Mouse (Mus musculus): ENCODE data around the gene Adck2. TPM values are rescaled to one million over a fixed set of nuclear protein-coding genes. Genes with fewer than 3 reads are reported as not detected.

Gene Adck2
- polyA plus RNA-seq (2014; fragmentation: Nextera tagmentation; extraction: Ambion mirVana) = 14.9 and 18.6 TPM in 2 replicates

GRCm38 (mm10) chr6:39573791-39574554, at the start of gene Adck2:
Gene Adck2 (plus strand): TSS chr6:39573873.
- Histone ChIP-seq H3K4me1 (ENCODE audit: control insufficient read depth, insufficient read depth, low read length) (peaks cover 12% of the 10 kb centered on the region), H3K9me3 (replicated peaks; ENCODE audit: control insufficient read depth, low read length) (no peaks in the 10 kb centered on the region), H3K27ac (ENCODE audit: low read depth, low read length) (peak within 1 kb of the TSS; percentile 93), H3K4me3 (ENCODE audit: low read depth, low read length) (peak within 1 kb of the TSS; percentile 83), H3K27me3 (ENCODE audit: control insufficient read depth, insufficient read depth, low read length) (no peaks in the 10 kb centered on the region), H3K4me2 (peak within 1 kb of the TSS; percentile 79), H3K9ac (ENCODE audit: low read depth, low read length) (peak within 1 kb of the TSS; percentile 87), H3K36me3 (ENCODE audit: control insufficient read depth, insufficient read depth, low read length) (no peaks in the 10 kb centered on the region)
- peak; percentile 92 for ATAC-seq (replicated peaks; ENCODE audit: insufficient number of reproducible peaks, low FRiP score, low TSS enrichment)
- WGBS (ENCODE audit: insufficient replicate concordance) = under 1% methylated on average over 49 of the region's 49 CpGs

GRCm38 (mm10) chr6:39526797-39527196, 46.9 kb upstream of the Adck2 start:
- H3K27me3 ChIP-seq (ENCODE audit: control insufficient read depth, insufficient read depth, low read length) = no peaks in the 10 kb centered on the region
- no peak overlapping the region for H3K9ac ChIP-seq (ENCODE audit: low read depth, low read length)
- ATAC-seq (replicated peaks; ENCODE audit: insufficient number of reproducible peaks, low FRiP score, low TSS enrichment) = no peak
- no peaks in the 10 kb centered on the region for H3K9me3 ChIP-seq (replicated peaks; ENCODE audit: control insufficient read depth, low read length)
- peaks cover 2% of the 10 kb centered on the region for H3K36me3 ChIP-seq (ENCODE audit: control insufficient read depth, insufficient read depth, low read length)
- WGBS (ENCODE audit: insufficient replicate concordance) = 53% methylated on average over 8 of the region's 10 CpGs
- peaks cover 16% of the 10 kb centered on the region for H3K4me1 ChIP-seq (ENCODE audit: control insufficient read depth, insufficient read depth, low read length)
- no peak overlapping the region for H3K4me3 ChIP-seq (ENCODE audit: low read depth, low read length)
- H3K4me2 ChIP-seq = no peak overlapping the region
- no peak overlapping the region for H3K27ac ChIP-seq (ENCODE audit: low read depth, low read length)

- H3K4me3 ChIP-seq (ENCODE audit: low read depth, low read length) = no peak overlapping the region
- no peaks in the 10 kb centered on the region for H3K27me3 ChIP-seq (ENCODE audit: control insufficient read depth, insufficient read depth, low read length)
- peaks cover 16% of the 10 kb centered on the region for H3K4me1 ChIP-seq (ENCODE audit: control insufficient read depth, insufficient read depth, low read length)
- no peaks in the 10 kb centered on the region for H3K9me3 ChIP-seq (replicated peaks; ENCODE audit: control insufficient read depth, low read length)
- no peak for ATAC-seq (replicated peaks; ENCODE audit: insufficient number of reproducible peaks, low FRiP score, low TSS enrichment)
- no peak overlapping the region for H3K4me2 ChIP-seq
- no peak overlapping the region for H3K9ac ChIP-seq (ENCODE audit: low read depth, low read length)
- H3K27ac ChIP-seq (ENCODE audit: low read depth, low read length) = no peak overlapping the region
- 63% methylated on average over 7 of the region's 7 CpGs for WGBS (ENCODE audit: insufficient replicate concordance)
- no peaks in the 10 kb centered on the region for H3K36me3 ChIP-seq (ENCODE audit: control insufficient read depth, insufficient read depth, low read length)
These were observed 46.3 kb upstream of the Adck2 start for GRCm38 (mm10) chr6:39527337-39527784.

DNA sequence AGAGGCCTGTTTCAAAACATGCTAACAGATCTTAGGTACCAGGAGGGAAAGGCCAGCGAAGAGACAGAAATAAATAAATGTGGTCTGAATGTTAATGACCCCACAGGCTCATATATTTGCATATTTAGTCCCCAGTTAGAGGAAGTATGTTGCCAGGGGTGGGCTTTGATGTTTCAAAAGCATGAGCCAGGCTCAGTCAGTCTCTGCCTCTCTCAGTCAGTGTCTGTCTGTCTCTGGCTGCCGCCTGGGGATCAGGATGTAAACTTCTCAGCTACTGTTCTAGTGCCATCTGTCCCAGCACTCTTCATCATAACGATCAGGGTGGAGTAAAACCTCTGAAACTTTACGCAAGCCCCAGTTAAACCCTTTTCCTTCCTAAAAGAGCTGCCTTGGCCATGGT, 45.9 kb upstream of the Adck2 start:
- Histone ChIP-seq H3K36me3 (ENCODE audit: control insufficient read depth, insufficient read depth, low read length) (no peaks in the 10 kb centered on the region), H3K9ac (ENCODE audit: low read depth, low read length) (no peak overlapping the region), H3K27me3 (ENCODE audit: control insufficient read depth, insufficient read depth, low read length) (no peaks in the 10 kb centered on the region), H3K4me2 (no peak overlapping the region), H3K4me3 (ENCODE audit: low read depth, low read length) (no peak overlapping the region), H3K27ac (ENCODE audit: low read depth, low read length) (no peak overlapping the region), H3K4me1 (ENCODE audit: control insufficient read depth, insufficient read depth, low read length) (peaks cover 16% of the 10 kb centered on the region), H3K9me3 (replicated peaks; ENCODE audit: control insufficient read depth, low read length) (no peaks in the 10 kb centered on the region)
- WGBS (ENCODE audit: insufficient replicate concordance) = 69% methylated on average over 4 of the region's 4 CpGs
- ATAC-seq (replicated peaks; ENCODE audit: insufficient number of reproducible peaks, low FRiP score, low TSS enrichment) = no peak

- Histone ChIP-seq H3K36me3 (ENCODE audit: control insufficient read depth, insufficient read depth, low read length) (no peaks in the 10 kb centered on the region), H3K9ac (ENCODE audit: low read depth, low read length) (no peak overlapping the region), H3K27ac (ENCODE audit: low read depth, low read length) (peak overlapping the region; percentile 30), H3K4me3 (ENCODE audit: low read depth, low read length) (no peak overlapping the region), H3K27me3 (ENCODE audit: control insufficient read depth, insufficient read depth, low read length) (no peaks in the 10 kb centered on the region), H3K4me1 (ENCODE audit: control insufficient read depth, insufficient read depth, low read length) (peaks cover 16% of the 10 kb centered on the region), H3K4me2 (peak overlapping the region; percentile 24), H3K9me3 (replicated peaks; ENCODE audit: control insufficient read depth, low read length) (no peaks in the 10 kb centered on the region)
- ATAC-seq (replicated peaks; ENCODE audit: insufficient number of reproducible peaks, low FRiP score, low TSS enrichment) = peak; percentile 70; the same call in 1 of the 2 replicates
- 24% methylated on average over 12 of the region's 12 CpGs for WGBS (ENCODE audit: insufficient replicate concordance)
These were observed 44.8 kb upstream of the Adck2 start for GRCm38 (mm10) chr6:39528671-39529535.

DNA sequence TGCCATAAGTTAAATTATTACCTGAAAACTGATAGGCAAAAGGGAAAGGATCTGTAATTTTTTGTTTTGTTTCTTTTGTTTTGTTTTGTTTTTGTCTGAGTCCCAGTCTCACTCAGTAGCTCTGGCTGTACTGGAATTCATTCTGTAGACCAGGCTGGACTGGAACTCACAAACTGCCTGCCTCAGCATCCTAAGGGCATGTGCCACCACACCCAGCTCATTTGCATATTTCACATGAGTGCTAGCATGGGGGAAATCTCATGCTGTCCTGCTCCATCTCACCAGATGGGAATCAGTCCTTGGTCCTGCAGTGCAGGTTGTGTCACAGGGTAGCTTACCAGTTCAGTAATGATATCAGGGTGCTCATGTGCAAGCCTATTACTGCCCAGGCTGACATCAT, 38.7 kb upstream of the Adck2 start:
- ATAC-seq (replicated peaks; ENCODE audit: insufficient number of reproducible peaks, low FRiP score, low TSS enrichment) = no peak
- H3K9me3 ChIP-seq (replicated peaks; ENCODE audit: control insufficient read depth, low read length) = no peaks in the 10 kb centered on the region
- no peak overlapping the region for H3K27ac ChIP-seq (ENCODE audit: low read depth, low read length)
- no peaks in the 10 kb centered on the region for H3K36me3 ChIP-seq (ENCODE audit: control insufficient read depth, insufficient read depth, low read length)
- no peak overlapping the region for H3K4me2 ChIP-seq
- H3K4me3 ChIP-seq (ENCODE audit: low read depth, low read length) = no peak overlapping the region
- no peak overlapping the region for H3K9ac ChIP-seq (ENCODE audit: low read depth, low read length)
- peaks cover 13% of the 10 kb centered on the region for H3K4me1 ChIP-seq (ENCODE audit: control insufficient read depth, insufficient read depth, low read length)
- H3K27me3 ChIP-seq (ENCODE audit: control insufficient read depth, insufficient read depth, low read length) = no peaks in the 10 kb centered on the region

- Histone ChIP-seq H3K36me3 (ENCODE audit: control insufficient read depth, insufficient read depth, low read length) (no peaks in the 10 kb centered on the region), H3K27me3 (ENCODE audit: control insufficient read depth, insufficient read depth, low read length) (no peaks in the 10 kb centered on the region), H3K4me3 (ENCODE audit: low read depth, low read length) (no peak overlapping the region), H3K4me1 (ENCODE audit: control insufficient read depth, insufficient read depth, low read length) (peaks cover 22% of the 10 kb centered on the region), H3K27ac (ENCODE audit: low read depth, low read length) (no peak overlapping the region), H3K4me2 (no peak overlapping the region), H3K9me3 (replicated peaks; ENCODE audit: control insufficient read depth, low read length) (no peaks in the 10 kb centered on the region), H3K9ac (ENCODE audit: low read depth, low read length) (no peak overlapping the region)
- ATAC-seq (replicated peaks; ENCODE audit: insufficient number of reproducible peaks, low FRiP score, low TSS enrichment) = no peak
- WGBS (ENCODE audit: insufficient replicate concordance) = 20% methylated on average over 1 of the region's 1 CpGs
These were observed 37.1 kb upstream of the Adck2 start for GRCm38 (mm10) chr6:39536621-39537020.

DNA sequence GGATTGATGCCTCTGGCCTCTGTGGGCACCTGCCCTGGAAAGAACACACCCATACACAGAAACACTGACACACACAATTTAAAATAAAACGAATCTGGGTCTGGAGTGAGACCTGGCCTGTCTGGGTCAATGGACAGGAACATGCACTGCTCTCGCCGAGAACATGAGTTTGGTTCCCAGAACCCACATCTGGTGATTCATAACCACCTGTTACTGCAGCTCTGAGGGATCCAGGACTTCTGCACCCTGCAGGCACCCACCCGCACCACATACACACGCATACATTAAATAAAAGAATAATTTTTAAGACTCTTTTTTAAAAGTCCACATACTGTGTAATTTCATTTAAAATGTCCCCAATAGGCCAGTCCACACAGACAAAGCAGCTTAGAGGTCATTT, 36.4 kb upstream of the Adck2 start:
- WGBS (ENCODE audit: insufficient replicate concordance) = 87% methylated on average over 5 of the region's 5 CpGs

More for the DNA sequence above, 36.4 kb upstream of the Adck2 start:
- H3K36me3 ChIP-seq (ENCODE audit: control insufficient read depth, insufficient read depth, low read length) = no peaks in the 10 kb centered on the region
- H3K27ac ChIP-seq (ENCODE audit: low read depth, low read length) = no peak overlapping the region
- no peak overlapping the region for H3K4me3 ChIP-seq (ENCODE audit: low read depth, low read length)
- H3K4me1 ChIP-seq (ENCODE audit: control insufficient read depth, insufficient read depth, low read length) = peaks cover 22% of the 10 kb centered on the region
- H3K9ac ChIP-seq (ENCODE audit: low read depth, low read length) = no peak overlapping the region
- no peaks in the 10 kb centered on the region for H3K9me3 ChIP-seq (replicated peaks; ENCODE audit: control insufficient read depth, low read length)
- H3K27me3 ChIP-seq (ENCODE audit: control insufficient read depth, insufficient read depth, low read length) = no peaks in the 10 kb centered on the region
- ATAC-seq (replicated peaks; ENCODE audit: insufficient number of reproducible peaks, low FRiP score, low TSS enrichment) = no peak
- H3K4me2 ChIP-seq = no peak overlapping the region
